Mouse (Mus musculus) E14TG2a.4 (cell line): ENCODE measurements around the gene A530032D15Rik.
"Not testable (repeated sequence)": the region's sequence is repeated elsewhere in the genome, so short reads cannot be mapped to it uniquely, and the experiment has no call there.

Experiments
- H3K27me3 ChIP-seq: 2 replicates; pipeline ENCODE4 v1.6.1; 2014; ENCODE audit warnings: low read length, control low read depth; ENCODE audit not compliant: insufficient read depth
- H3K36me3 ChIP-seq: 2 replicates; pipeline ENCODE4 v1.6.1; 2014; ENCODE audit warnings: low read length, control low read depth; ENCODE audit not compliant: insufficient read depth
- H3K4me1 ChIP-seq: replicated peaks from 2 replicates; pipeline ENCODE4 v1.6.1; 2014; ENCODE audit warnings: low read depth, low read length, control low read depth
- H3K4me3 ChIP-seq: replicated peaks from 2 replicates; pipeline ENCODE4 v1.5.1; 2014; ENCODE audit warnings: mild to moderate bottlenecking, low read length
- H3K9me3 ChIP-seq: 2 replicates; pipeline ENCODE4 v1.6.1; 2014; ENCODE audit warnings: low read length, control low read depth

Gene A530032D15Rik

GRCm38 (mm10) chr1:85099864-85100263, 9.8 kb downstream of the A530032D15Rik start, which contains the start of gene Gm10553:
Gene Gm10553, plus strand, starts transcription at chr1:85100164.
- H3K27me3 ChIP-seq, H3K4me1 ChIP-seq, H3K36me3 ChIP-seq, H3K9me3 ChIP-seq, H3K4me3 ChIP-seq: not testable (repeated sequence)

- not testable (repeated sequence) for H3K36me3 ChIP-seq, H3K4me3 ChIP-seq, H3K9me3 ChIP-seq, H3K27me3 ChIP-seq, H3K4me1 ChIP-seq
Observed at GRCm38 (mm10) chr1:85099081-85099480, 10.6 kb downstream of the A530032D15Rik start.

DNA sequence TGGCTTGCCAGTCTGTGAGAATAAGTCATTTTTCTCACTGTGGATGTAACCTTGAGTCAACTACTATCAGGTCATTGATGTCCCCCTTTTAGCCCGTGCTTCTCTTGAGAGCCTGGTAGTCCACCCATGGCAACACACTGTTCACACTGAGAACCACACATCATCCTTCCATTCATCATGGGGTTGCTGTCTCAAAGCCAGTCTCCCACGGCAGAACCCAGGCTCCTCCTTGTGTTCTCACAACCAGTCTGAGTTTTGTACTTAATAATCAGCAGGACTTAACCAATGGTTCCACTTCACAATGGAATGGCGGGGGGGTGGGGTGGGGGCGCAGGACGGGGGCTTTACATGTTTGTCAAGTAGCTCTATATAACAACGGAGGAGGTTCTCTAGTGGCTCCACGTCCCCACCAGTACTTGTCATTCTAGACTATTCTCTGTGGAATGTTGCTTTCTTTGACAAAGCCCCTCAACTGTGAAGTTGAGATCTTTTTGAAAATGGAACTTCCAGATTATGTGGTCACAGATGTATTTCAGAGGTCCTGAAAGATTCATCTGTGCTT, 16.6 kb downstream of the A530032D15Rik start:
- H3K9me3 ChIP-seq, result not testable (repeated sequence)

GRCm38 (mm10) chr1:85092169-85092568, 17.5 kb downstream of the A530032D15Rik start:
- H3K36me3 ChIP-seq, H3K4me3 ChIP-seq, H3K9me3 ChIP-seq, H3K27me3 ChIP-seq, H3K4me1 ChIP-seq: not testable (repeated sequence)

More for the DNA sequence above, 16.6 kb downstream of the A530032D15Rik start:
- not testable (repeated sequence) for H3K4me1 ChIP-seq, H3K27me3 ChIP-seq, H3K4me3 ChIP-seq, H3K36me3 ChIP-seq

GRCm38 (mm10) chr1:85086211-85086610, 23.4 kb downstream of the A530032D15Rik start:
- not testable (repeated sequence) for H3K9me3 ChIP-seq, H3K36me3 ChIP-seq, H3K4me3 ChIP-seq, H3K4me1 ChIP-seq, H3K27me3 ChIP-seq

GRCm38 (mm10) chr1:85084803-85085202, 24.9 kb downstream of the A530032D15Rik start:
- H3K27me3 ChIP-seq, H3K36me3 ChIP-seq, H3K4me1 ChIP-seq, H3K9me3 ChIP-seq, H3K4me3 ChIP-seq: not testable (repeated sequence)

DNA sequence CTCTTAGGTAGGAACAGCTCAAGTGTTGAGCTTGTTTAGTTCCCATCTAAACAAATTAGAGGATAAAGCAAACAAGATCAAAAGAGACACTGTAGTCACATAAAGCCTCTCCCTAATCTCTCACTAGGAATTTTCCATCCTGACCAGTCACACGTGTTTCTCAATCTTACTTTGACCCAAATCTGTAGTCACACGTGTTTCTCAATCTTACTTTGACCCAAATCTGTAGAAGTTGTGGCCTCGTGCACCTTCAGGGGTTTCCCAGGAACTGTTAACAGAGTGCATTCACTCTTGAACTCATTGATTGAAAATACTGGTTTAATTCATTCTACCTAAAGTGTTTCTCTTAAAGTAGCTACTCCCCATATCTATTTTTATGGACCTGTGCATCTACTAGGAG, 36.6 kb downstream of the A530032D15Rik start:
- not testable (repeated sequence) for H3K27me3 ChIP-seq, H3K4me3 ChIP-seq, H3K4me1 ChIP-seq, H3K36me3 ChIP-seq, H3K9me3 ChIP-seq

DNA sequence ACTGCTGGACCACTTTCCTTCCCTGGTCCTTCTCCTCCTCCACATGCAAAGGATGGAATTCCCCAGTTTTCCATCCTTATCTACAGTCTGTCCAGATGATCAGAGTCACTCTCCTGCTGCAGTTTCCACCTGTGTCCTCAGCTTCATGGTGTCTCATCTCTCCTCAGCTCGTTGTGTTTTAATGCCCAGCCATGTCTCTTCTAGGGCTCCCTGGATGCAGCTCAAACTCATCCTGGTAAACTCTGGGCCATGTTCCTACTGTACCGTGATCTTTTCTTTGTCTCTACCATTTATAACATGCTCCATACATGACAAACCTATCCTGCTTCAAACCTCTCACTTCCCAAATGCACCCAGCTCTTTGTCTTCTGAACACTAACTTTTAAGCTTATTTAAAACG, 38.0 kb downstream of the A530032D15Rik start:
- not testable (repeated sequence) for H3K4me1 ChIP-seq, H3K27me3 ChIP-seq, H3K36me3 ChIP-seq, H3K9me3 ChIP-seq, H3K4me3 ChIP-seq

- H3K4me1 ChIP-seq, H3K4me3 ChIP-seq, H3K9me3 ChIP-seq, H3K27me3 ChIP-seq, H3K36me3 ChIP-seq: not testable (repeated sequence)
Observed at GRCm38 (mm10) chr1:85035801-85036200, 73.9 kb downstream of the A530032D15Rik start.

DNA sequence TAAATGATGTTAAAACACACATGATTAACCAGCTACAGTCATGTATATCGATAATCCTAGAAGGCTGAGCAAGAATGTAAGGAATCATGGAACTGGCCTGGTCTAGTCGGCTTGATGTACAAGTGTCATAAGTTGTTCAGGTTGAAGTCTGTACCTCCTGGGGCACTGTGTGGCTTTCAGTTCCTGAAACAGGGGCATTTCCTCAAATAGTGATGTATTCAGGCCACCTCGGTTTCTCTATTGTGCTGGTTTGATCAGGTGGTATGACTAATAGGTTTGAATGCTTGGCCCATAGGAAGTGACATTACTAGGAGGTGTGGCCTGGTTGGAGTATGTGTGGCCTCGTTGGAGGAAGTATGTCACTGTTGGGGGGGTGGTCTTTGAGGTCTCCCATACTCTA, 75.3 kb downstream of the A530032D15Rik start:
- H3K36me3 ChIP-seq, result not testable (repeated sequence)

GRCm38 (mm10) chr1:85033616-85034015, 76.0 kb downstream of the A530032D15Rik start:
- H3K4me3 ChIP-seq, H3K36me3 ChIP-seq: not testable (repeated sequence)

More for the DNA sequence above, 75.3 kb downstream of the A530032D15Rik start:
- not testable (repeated sequence) for H3K4me3 ChIP-seq, H3K9me3 ChIP-seq, H3K4me1 ChIP-seq, H3K27me3 ChIP-seq

More at GRCm38 (mm10) chr1:85033616-85034015, 76.0 kb downstream of the A530032D15Rik start:
- H3K9me3 ChIP-seq, H3K4me1 ChIP-seq, H3K27me3 ChIP-seq: not testable (repeated sequence)
